Mouse (Mus musculus): ENCODE data around the gene Eftud2.
A peak's percentile ranks its signal among the peaks of the same experiment; 100 is the strongest.

Gene Eftud2

DNA sequence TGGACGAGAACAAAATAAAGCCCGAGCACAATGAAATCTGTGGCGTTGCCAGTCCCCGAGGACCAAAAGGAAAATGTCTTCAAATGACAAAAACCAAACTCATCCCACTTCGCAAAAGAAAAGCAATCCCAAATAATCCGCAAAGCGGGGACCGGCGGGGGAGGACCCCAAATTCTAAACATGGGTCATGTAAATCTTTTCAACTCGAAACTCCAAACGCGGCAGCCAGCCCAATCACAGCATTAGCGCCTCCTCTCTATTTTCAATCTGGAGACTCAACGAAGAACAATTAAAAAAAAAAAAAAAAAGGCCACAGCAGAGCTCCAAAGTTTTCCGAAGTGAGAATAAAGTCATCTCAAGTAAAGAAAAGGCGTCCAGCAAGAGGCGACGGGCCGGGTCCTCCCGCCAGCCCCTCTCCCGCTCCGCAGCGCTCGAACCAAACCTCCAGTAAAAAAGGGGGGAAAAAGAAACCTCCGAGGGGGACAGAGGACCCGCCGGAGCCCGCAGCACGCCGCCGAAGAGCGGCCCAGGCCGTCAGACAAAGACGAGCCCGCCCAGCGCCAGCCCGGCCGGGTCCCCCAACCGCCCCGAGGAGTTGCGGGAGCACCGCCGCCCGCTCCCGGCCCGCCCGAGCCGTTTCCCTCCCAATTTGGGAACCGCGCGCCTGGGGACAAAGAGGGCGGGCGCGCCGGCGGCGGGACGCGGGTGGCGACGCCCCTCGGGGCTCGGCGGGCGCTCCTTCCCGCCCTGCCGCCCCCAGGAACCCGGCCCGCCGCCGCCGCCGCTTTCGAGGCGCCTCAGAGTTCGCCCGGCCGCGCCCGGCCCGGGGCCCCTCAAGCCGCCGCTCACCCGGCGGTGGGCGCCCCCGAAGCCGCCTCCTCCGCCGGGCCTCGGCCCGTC, 62.4 kb downstream of the Eftud2 start:
- DNase-seq = peak; percentile 34 to 50

DNA sequence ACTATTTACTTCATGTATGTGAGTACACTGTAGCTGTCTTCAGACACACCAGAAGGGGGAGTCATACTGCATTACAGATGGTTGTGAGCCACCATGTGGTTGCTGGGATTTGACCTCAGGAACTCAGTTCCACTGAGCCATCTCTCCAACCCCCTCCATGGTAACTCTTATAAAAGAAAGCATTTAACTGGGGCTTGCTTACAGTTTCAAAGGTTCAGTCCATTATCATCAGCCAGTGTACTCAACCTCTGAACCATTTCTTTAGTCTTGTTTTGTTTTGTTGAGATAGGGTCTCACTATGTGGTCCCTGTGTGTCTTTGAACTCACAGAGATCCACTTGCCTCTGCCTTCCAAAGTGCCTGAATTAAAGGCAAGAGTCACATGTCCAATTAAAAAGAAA, 65.9 kb downstream of the Eftud2 start:
- DNase-seq = no peak

DNA sequence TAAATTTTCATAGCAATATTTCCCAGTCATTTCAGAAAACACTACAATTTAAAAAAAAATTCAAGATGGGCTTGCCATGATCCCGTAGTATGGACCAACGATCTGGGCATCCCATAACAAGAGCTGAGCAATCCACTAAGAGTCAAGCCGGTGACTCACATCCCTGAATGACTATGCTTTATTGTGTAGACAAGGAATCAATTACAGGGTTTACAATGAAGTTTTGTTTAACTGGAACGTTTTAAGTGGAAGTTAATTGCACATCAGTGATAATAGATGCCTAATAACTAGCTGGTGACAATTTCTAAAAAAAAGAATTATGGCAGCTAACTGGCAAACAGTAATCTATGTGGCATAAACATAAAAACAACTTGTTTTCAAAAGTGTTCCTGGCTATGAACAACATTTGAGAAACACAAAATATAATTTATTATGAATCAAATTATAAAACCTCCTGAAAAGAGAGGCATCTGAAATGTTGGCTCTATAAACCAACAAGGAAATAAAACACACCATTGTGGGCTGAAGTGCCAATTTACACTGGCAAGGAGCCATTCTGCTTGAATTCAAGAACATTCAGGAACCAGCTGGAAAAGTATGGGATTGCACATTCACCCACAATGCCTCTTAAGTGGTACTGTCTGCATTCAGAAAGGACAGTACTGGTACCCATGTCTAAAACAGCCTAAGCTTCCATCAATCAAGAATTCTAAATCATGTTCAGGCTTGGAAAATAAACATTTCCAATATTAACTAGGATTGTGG, 69.9 kb downstream of the Eftud2 start:
- no peak for DNase-seq

DNA sequence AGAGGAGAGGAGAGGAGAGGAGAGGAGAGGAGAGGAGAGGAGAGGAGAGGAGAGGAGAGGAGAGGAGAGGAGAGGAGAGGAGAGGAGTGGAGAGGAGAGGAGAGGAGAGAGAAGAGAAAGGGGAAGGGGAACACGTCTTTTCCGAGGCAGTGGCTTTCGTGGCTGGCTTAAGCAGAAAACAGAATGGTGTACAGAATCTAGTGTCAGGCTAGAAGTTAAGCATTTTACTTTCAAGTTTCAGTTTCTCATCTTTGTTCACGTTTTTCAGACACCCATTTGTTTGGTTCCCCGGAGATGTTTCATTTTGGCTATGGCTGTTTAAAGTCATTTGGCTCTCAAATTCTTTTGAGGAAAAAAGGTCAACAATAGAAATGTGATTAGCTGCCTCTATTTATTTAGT, 72.5 kb downstream of the Eftud2 start:
- no peak for DNase-seq

DNA sequence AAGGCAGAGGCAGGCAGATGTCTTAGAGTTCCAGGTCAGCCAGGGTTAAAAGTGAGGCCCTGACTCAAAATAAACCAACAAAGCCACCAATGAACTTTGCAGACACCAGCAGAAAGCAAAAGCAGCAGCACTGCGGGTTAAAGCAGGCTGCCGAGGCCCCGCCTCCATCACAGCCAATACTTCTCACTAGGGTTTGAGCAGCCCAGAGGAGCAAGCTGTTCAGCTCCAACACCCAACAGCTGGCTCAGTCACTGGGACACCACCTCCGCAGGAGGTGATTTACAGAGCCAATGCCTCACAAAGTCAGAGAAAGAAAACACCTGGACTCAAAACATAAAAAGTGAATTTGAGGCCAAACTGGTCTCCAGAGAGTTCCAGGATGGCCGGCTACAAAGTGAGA, 77.3 kb downstream of the Eftud2 start:
- no peak for DNase-seq

DNA sequence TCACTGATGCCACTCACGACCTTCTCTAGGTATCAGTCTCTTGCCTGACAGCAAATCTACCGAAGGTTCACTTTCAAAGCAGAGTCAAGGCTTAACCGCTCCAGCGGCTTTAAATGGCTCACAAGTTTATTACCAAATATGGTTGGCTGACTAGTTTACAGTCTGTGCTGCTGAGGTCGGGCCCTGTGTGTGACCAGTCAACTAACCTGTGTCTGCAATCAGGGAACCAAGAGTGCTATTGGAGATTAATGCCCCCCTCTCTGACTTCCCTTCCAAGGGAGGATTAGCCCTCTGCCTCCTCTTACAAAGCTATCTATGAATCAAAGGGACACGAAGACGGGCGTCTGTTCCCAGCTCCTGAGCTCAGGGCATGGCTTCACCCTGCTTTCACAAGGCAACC, 86.6 kb downstream of the Eftud2 start:
- DNase-seq = no peak

DNA sequence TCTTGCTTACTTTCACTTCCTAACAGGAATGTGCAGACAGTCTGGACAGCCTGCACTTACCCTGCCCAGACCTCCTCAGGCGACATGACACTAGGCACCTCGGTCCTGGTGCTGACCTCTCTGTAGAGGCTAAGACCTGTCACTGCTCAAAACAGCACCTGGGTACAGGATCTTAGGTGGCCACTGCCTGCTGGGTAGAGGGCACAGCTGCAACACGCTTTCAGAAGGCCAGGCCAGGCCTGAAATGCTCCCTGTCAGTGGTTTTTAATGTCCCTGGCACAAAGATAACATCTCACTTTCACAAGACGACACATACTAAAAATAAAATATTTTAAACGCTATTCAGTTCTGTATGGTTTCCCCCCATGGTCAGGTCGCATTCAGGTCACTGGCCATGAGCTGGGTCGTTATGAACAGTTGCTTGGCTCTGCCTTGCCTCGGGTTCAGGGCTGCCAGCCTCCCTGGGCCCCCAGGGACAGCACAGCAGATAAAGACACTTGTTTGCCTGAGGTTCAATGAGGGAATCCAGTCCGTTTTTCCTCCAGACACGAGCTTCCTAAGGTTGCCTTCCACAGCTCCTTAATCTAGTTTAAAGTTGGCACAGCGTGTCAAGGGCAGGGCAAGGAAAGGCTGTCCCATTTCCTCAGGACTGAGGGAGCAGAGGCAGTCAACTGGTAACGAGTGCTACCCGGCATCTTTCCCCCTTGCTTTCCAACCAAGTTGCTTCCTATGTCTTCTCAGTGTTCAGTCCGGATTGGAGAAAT, 88.9 kb downstream of the Eftud2 start:
- no peak for DNase-seq
